Mouse (Mus musculus) embryonic fibroblast, embryonic 13.5 days (primary cell): ENCODE measurements around the gene Ppargc1a. TPM values are rescaled to one million over a fixed set of nuclear protein-coding genes. Genes with fewer than 3 reads are reported as not detected.

Experiments
- H3K27ac ChIP-seq: 2 replicates; pipeline ENCODE4 v1.5.1; 2012; ENCODE audit warnings: low read length, control low read depth, inconsistent platforms; ENCODE audit not compliant: insufficient read depth
- H3K4me1 ChIP-seq: 2 replicates; pipeline ENCODE4 v1.6.1; 2011; ENCODE audit warnings: low read length; ENCODE audit not compliant: control insufficient read depth, insufficient read depth
- H3K4me3 ChIP-seq: 2 replicates; pipeline ENCODE4 v1.5.1; 2011; ENCODE audit warnings: mild to moderate bottlenecking, control low read depth, low read length; ENCODE audit not compliant: insufficient read depth
- CTCF ChIP-seq: IDR thresholded peaks from 2 replicates; pipeline ENCODE4 v1.5.1; 2011; ENCODE audit warnings: mild to moderate bottlenecking, control low read depth, low read length, moderate library complexity, borderline replicate concordance; ENCODE audit not compliant: insufficient read depth
- POLR2A ChIP-seq: IDR thresholded peaks from 2 replicates; pipeline ENCODE4 v1.6.1; 2011; ENCODE audit warnings: low read depth, mild to moderate bottlenecking, control low read depth, low read length, moderate library complexity
- polyA plus RNA-seq: library from polyadenylated mRNA; stranded (reverse); fragments of >200 nt; gene quantifications from 2 replicates; pipeline ENCODE4 v1.2.4, GENCODE M21; 2011; ENCODE audit warnings: low read depth; ENCODE audit not compliant: missing spikeins, insufficient read length

Gene Ppargc1a
- polyA plus RNA-seq, 1 experiment: 0.30 TPM

DNA sequence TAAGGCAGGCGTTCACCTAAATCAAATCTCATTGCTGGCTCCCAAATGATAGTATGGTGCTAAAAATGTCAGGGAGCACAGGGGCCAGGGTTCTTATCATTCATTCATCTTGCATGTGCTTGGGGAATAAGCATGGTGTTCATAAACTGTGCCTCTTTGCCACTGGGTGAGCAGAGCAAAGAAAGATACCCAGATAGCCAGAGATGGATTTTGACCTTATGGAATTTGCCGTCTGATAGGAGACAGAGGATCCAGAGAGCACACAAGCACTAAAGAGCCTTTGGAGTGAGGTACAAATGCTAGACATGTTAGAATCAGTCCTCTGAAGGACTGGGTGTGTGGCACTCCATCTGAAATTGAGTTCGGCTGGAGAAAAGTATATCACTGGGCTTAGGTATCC, 16.7 kb upstream of the Ppargc1a start:
- Histone ChIP-seq H3K4me3 (no peak overlapping the region), H3K27ac (no peak overlapping the region), H3K4me1 (no peaks in the 10 kb centered on the region)
- no peak for TF ChIP-seq CTCF
- TF ChIP-seq POLR2A: no peak

DNA sequence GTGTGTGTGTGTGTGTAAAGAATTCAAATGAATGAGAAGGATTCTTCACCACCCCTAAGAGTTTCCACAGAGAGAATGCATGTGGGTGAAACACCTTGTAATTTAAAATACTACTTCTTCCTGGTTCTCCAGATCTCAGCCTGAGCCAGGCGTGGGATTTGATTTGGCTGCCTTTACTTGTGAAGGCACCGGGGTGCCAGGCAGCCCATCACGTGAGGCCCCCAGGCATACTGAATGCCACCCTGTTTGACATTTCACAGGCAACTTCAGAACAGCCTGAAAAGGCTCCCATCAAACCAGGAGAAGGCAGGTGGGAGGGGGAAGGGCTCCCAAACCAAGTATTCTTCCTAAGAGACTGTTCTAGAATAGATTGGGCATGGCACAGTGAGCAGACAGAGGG, 16.1 kb upstream of the Ppargc1a start:
- Histone ChIP-seq H3K4me3 (no peak overlapping the region), H3K27ac (no peak overlapping the region), H3K4me1 (no peaks in the 10 kb centered on the region)
- TF ChIP-seq CTCF (no peak), POLR2A (no peak)

DNA sequence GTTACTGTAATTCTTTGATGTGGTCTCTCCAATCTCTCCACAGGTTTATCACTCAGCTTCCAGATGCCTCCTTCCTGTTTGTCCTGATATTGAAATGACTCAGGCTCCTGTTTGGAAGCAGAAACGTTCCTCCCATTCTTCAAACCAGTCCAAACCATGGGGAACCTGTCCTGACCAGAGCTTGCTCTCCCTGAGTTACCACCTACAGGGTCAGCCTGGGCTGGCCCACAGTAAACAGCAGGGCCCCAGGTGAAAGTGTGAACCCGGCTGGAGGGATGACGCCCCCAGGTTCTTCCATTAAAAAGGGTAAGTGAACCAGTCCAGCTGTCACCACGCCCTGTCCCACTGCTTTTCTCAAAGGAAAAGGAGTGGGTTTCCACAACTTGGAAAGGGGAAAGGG, 15.5 kb upstream of the Ppargc1a start:
- Histone ChIP-seq H3K4me3 (no peak overlapping the region), H3K27ac (no peak overlapping the region), H3K4me1 (no peaks in the 10 kb centered on the region)
- TF ChIP-seq CTCF (no peak), POLR2A (no peak)

DNA sequence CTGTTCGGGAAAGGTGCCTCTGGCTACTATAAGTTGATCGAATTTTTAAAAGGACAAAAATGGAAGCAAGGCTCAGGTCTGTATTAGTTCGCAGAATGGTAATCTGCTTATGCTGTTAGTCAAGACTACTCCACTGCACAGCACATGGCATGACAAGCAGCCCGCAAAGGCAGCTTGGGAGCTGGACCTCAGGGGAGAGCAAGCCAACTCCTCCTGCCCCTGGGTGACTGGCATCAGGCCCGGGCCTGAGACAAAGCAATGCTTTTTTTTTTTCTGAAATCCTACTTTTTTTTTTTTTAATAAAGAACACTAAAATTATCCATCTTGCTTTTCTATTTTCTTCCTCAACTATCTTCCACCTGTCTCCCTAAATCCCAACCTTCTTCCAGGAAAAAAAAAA, 15.1 kb upstream of the Ppargc1a start:
- Histone ChIP-seq H3K4me3 (no peak overlapping the region), H3K4me1 (no peaks in the 10 kb centered on the region), H3K27ac (no peak overlapping the region)
- no peak for TF ChIP-seq CTCF
- no peak for TF ChIP-seq POLR2A

DNA sequence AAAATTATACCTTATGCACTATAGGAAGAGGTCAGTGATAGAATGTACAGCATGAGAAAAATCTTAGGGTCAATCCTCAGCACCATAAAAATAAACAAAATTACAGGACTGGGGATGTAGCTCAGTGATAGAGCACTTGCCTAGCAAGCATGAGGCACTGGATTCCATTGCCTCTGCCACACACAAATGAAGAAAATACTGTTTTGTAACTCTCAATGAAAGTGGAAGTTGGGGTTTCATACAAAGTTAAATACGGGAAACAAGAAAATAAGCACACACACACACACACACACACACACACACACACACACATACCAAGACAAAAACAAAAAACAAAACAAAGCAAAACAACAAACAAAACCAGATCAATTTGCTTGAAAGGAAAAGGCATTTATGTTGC, 10.1 kb upstream of the Ppargc1a start:
- no peak overlapping the region for H3K4me3 ChIP-seq
- H3K27ac ChIP-seq: no peak overlapping the region
- no peak for TF ChIP-seq CTCF
- no peak for TF ChIP-seq POLR2A
- no peaks in the 10 kb centered on the region for H3K4me1 ChIP-seq

DNA sequence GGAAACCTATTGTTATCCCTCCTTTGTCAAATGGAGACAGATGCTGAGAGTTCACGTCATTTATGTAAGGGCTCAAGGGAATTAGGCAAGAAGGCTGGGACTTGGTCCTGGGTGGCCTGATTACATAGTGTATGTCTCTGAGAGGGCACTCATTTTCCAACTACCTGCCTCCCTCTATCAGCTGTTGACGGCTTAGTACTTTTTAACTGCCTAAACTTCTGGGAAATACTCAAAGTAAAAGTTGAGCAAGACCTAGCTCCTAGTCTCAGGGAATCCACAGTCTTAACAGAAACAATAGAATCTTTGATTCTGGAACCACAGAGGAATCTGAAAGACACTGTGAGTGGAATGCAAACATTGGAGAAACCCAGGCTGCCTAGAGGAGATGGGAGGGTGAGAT, 6.2 kb upstream of the Ppargc1a start:
- H3K4me3 ChIP-seq: no peak overlapping the region
- H3K4me1 ChIP-seq: no peaks in the 10 kb centered on the region
- TF ChIP-seq POLR2A (no peak), CTCF (no peak)
- no peak overlapping the region for H3K27ac ChIP-seq

DNA sequence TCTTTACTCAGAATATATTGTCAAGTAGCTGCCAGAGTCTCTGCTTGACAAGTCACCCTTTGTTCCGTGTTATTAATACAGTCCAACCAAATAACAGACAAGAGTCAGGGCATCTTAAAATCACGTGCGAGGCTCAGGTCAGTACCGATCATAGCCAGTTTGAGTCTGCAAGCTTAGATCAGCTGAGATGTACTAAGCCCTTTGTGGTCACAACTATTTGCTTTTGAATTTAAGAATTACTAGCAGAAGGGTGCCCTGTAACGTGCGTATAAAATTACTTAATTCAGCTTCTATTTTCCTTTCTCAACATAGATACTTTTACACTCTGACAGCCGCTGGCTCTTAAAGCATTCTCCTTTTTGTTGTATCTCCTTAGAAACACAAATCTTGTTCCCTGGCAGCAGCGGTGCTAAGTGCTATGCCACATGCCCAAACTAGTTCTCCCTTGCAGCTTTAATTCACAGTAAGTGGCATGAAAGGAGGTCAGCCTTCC, 718 bp upstream of the Ppargc1a start:
- no peak overlapping the region for H3K4me3 ChIP-seq
- TF ChIP-seq POLR2A (no peak), CTCF (no peak)
- H3K27ac ChIP-seq: no peak overlapping the region
- peaks cover 3% of the 10 kb centered on the region; the same call in 1 of the 2 replicates for H3K4me1 ChIP-seq

DNA sequence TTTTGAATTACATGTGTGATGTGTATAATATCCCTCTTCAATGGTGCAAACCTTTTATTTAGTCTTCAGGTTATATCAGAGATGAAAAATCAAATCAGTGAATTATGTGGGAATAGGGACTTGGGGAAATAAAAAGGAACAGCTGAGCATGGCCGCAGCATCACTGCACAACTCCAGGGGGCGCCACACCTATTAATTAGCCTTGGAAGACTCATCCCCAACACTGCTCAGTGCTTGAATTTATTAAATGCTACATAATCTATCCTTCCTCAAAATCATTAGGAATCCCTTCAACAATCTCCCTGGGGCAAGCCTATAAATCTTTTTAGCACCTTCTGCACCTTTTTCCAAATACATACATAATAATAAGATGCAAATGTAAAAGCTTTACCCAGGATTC, 1.9 kb downstream of the Ppargc1a start:
- Histone ChIP-seq H3K4me1 (peaks cover 3% of the 10 kb centered on the region; the same call in 1 of the 2 replicates), H3K4me3 (no peak overlapping the region), H3K27ac (no peak overlapping the region)
- no peak for TF ChIP-seq CTCF
- TF ChIP-seq POLR2A: no peak

DNA sequence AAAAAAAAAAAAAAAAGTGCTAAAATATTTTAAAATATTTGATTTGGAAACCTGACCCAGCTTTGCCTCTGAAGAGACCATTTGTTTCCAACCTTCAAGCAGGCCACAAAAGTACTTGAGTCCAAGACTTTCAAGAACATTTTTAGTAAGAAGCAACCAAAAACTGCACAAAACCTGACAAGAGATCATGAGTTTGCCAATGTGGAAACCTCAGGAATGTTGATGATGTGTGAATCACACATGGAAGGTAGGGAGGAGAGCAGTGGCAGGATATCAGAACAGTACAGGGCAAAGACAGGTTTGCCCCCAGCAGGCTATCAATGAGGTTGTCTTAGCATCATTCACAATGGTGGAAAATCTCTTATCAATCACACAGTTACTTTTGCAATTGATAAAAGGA, 2.5 kb downstream of the Ppargc1a start:
- Histone ChIP-seq H3K4me1 (peaks cover 3% of the 10 kb centered on the region; the same call in 1 of the 2 replicates), H3K27ac (no peak overlapping the region), H3K4me3 (no peak overlapping the region)
- no peak for TF ChIP-seq CTCF
- no peak for TF ChIP-seq POLR2A

DNA sequence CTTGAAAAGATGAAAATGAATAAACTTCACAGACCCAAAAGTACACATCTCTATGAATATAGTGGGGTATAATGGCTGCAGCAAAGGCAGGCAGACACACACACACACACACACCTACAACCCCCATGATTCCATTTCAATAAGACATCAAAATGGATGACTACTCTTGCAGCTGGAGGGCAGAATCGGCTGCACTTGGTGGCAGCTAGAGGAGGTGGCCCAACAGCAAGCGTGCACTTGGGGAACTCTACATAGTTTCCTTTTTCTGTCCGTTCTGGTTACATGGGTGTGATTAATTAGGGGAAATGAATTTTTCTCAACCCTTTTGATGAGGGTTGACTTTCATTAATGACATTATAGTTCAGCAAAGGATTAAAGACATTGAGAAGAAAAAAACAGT, 4.0 kb downstream of the Ppargc1a start:
- peaks cover 3% of the 10 kb centered on the region; the same call in 1 of the 2 replicates for H3K4me1 ChIP-seq
- no peak overlapping the region for H3K27ac ChIP-seq
- TF ChIP-seq CTCF (no peak), POLR2A (no peak)
- no peak overlapping the region for H3K4me3 ChIP-seq

DNA sequence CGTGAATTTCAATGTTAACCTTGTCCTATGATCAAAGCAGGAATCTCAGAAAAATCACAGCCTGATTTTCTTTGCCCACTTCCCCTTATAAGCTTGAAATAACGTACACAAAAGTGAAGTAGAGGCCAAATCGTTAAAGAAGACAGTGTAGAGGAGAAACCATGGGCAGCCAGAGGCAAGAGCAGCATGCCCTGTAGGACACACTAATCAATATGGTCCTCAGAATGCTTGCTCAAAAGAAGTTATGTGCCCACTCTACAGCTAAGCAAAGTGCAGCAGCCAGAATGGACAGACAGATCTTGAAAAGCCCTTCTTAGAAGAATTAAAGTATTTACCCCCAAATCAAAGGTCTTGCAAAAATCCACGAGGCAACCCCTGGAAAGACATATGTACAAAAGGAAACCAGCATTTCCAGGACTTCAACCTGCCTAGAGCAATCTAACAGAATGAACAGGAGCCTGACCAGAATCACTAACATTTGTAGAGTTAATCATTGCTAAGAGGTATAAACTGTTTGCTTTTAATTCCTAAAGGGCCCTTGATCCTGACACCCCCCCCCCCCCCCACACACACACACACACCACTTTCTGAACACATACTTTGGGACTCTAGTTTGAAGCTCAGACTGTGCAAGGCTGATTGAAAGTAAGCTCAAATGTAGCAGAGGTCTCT, 9.8 kb downstream of the Ppargc1a start:
- no peak overlapping the region for H3K27ac ChIP-seq

More for the DNA sequence above, 9.8 kb downstream of the Ppargc1a start:
- TF ChIP-seq POLR2A (no peak), CTCF (no peak)
- Histone ChIP-seq H3K4me3 (no peak overlapping the region), H3K4me1 (0 out of 2 replicates have a peak, but pooled peaks cover 4% of the 10 kb centered on the region)
